Mouse (Mus musculus) hindbrain, postnatal 0 days (tissue): Measurements from ENCODE around the gene Haus8. TPM values are rescaled to one million over a fixed set of nuclear protein-coding genes. Genes with fewer than 3 reads are reported as not detected.
"Not testable (repeated sequence)": the region's sequence is repeated elsewhere in the genome, so short reads cannot be mapped to it uniquely, and the experiment has no call there.

Experiments used
- ATAC-seq: fragments of 200-750 bp; cut with Nextera tagmentation; 2 replicates; pipeline ENCODE4 v1.8.0; 2017; ENCODE audit warnings: mild to moderate bottlenecking, moderate TSS enrichment, moderate library complexity
- DNase-seq: peaks from one replicate; pipeline ENCODE4 v3.0.0-alpha.2; 2015; ENCODE audit warnings: low spot score
- H3K27ac ChIP-seq: fragments of 300-500 bp; sonication (generic); 2 replicates; pipeline ENCODE4 v1.5.1; 2014; ENCODE audit warnings: mild to moderate bottlenecking
- H3K27me3 ChIP-seq: fragments of 300-500 bp; sonication (generic); 2 replicates; pipeline ENCODE4 v1.6.1; 2014; ENCODE audit warnings: low read length, mixed read lengths; ENCODE audit not compliant: insufficient read depth
- H3K36me3 ChIP-seq: fragments of 300-500 bp; sonication (generic); 2 replicates; pipeline ENCODE4 v1.6.1; 2014; ENCODE audit warnings: low read length, mixed read lengths; ENCODE audit not compliant: insufficient read depth
- H3K4me1 ChIP-seq: fragments of 300-500 bp; sonication (generic); 2 replicates; pipeline ENCODE4 v1.6.1; 2014; ENCODE audit warnings: antibody characterized with exemption, low read length, mixed read lengths; ENCODE audit not compliant: insufficient read depth
- H3K4me2 ChIP-seq: fragments of 300-500 bp; sonication (generic); 2 replicates; pipeline ENCODE4 v1.6.1; 2014; ENCODE audit warnings: low read depth, mild to moderate bottlenecking, low read length, moderate library complexity, mixed read lengths
- H3K4me3 ChIP-seq: fragments of 300-500 bp; sonication (generic); 2 replicates; pipeline ENCODE4 v1.5.1; 2014; ENCODE audit warnings: low read length
- H3K9ac ChIP-seq: fragments of 300-500 bp; sonication (generic); replicated peaks from 2 replicates; pipeline ENCODE4 v1.6.1; 2014; ENCODE audit warnings: mild to moderate bottlenecking, low read length, moderate library complexity, mixed read lengths
- H3K9me3 ChIP-seq: fragments of 300-500 bp; sonication (generic); 2 replicates; pipeline ENCODE4 v1.6.1; 2016; ENCODE audit warnings: low read length, mixed read lengths
- CTCF ChIP-seq: IDR thresholded peaks from 2 replicates; pipeline ENCODE4 v1.5.1; 2016; ENCODE audit warnings: antibody characterized with exemption, control low read depth, low read depth
- WGBS: fragments of 180-500 bp; shearing (Covaris S2); extraction: QIAGEN DNeasy Blood & Tissue Kit; methylation state at CpG from one replicate; pipeline ENCODE4 v1.1.7; 2014; 5-methylcytosine and 5-hydroxymethylcytosine counted together
- polyA plus RNA-seq: library from polyadenylated mRNA; unstranded; fragments of >200 nt; fragmentation: Nextera tagmentation; extraction: Ambion mirVana; gene quantifications from 2 replicates; pipeline ENCODE4 v1.2.1, GENCODE M21; 2015
- total RNA-seq: library from RNA; depleted of rRNA; stranded (reverse); fragments of >200 nt; gene quantifications from 2 replicates; pipeline ENCODE4 v1.2.3, GENCODE M21; 2014; rRNA removed

Gene Haus8
- total RNA-seq, result 24.0 and 48.3 TPM in 2 replicates
- polyA plus RNA-seq, result 45.1 TPM in 2 replicates

GRCm38 (mm10) chr8:71272286-71273150 lies at the start of gene Haus8, which contains the start of gene Myo9b:
Gene Haus8 (minus strand): TSS chr8:71272934.
Gene Myo9b (plus strand): TSS chr8:71272714.
- H3K27ac ChIP-seq, result peak within 1 kb of the TSS; percentile 78
- ATAC-seq (peak; percentile 99), DNase-seq (peak; percentile 98)
- H3K4me2 ChIP-seq, result peak within 1 kb of the TSS; percentile 73
- H3K9ac ChIP-seq, result peak within 1 kb of the TSS; percentile 60
- under 1% methylated on average over 84 of the region's 84 CpGs for WGBS
- no peaks in the 10 kb centered on the region for H3K27me3 ChIP-seq
- H3K36me3 ChIP-seq, result no peaks in the 10 kb centered on the region
- no peaks in the 10 kb centered on the region for H3K9me3 ChIP-seq
- H3K4me3 ChIP-seq, result peak within 1 kb of the TSS; percentile 69
- peaks cover 8% of the 10 kb centered on the region; the same call in 1 of the 2 replicates for H3K4me1 ChIP-seq
- TF ChIP-seq CTCF, result peak; percentile 68

DNA sequence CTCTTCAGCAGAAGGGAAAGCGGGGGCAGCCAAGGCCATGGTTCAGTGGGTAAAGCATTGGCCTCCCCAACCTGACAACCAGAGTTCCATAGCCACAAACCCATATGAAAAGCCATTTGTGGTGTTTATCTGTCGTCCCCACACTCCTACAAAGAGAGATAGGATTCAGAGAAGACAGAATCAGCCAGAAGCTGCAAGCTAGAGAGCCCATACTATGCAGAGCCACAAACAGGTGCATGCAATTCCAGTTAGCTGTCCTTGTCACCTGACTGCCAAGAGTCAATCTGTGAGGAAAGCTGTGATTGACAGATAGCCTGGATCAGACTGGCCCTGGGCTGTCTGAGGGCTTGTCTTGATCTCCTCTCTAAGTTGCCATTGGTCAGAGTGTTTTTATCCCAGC lies 47.0 kb upstream of the Haus8 start:
- peaks cover 31% of the 10 kb centered on the region for H3K36me3 ChIP-seq
- ATAC-seq, H3K4me1 ChIP-seq, H3K9ac ChIP-seq, H3K4me2 ChIP-seq, H3K9me3 ChIP-seq, H3K27me3 ChIP-seq, H3K4me3 ChIP-seq, H3K27ac ChIP-seq, DNase-seq: not testable (repeated sequence)
- 88% methylated on average over 2 of the region's 2 CpGs for WGBS

DNA sequence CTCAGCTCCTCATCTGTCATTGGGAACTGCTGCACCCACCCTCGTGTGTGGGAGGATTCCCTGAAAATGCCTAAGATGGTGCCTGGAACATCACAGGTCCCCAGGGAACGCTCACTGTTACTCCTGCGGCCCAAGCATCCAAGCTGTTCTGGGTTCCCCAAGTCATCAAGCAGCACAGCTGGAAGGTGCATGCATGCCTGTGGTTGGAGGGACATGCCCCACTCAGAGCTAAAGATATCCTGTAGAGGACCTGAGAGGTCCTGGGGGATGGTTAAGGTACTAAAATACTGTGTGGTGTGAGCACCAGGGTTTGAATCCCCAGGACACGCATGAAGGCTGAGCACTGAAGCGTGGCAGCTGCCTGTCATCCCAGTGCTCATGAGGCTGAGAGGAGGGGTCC lies 45.9 kb upstream of the Haus8 start:
- 88% methylated on average over 5 of the region's 5 CpGs for WGBS
- ATAC-seq, H3K4me2 ChIP-seq, H3K4me1 ChIP-seq, H3K9me3 ChIP-seq, DNase-seq, H3K27me3 ChIP-seq, H3K27ac ChIP-seq, H3K4me3 ChIP-seq, H3K9ac ChIP-seq: not testable (repeated sequence)
- H3K36me3 ChIP-seq, result peaks cover 23% of the 10 kb centered on the region

DNA sequence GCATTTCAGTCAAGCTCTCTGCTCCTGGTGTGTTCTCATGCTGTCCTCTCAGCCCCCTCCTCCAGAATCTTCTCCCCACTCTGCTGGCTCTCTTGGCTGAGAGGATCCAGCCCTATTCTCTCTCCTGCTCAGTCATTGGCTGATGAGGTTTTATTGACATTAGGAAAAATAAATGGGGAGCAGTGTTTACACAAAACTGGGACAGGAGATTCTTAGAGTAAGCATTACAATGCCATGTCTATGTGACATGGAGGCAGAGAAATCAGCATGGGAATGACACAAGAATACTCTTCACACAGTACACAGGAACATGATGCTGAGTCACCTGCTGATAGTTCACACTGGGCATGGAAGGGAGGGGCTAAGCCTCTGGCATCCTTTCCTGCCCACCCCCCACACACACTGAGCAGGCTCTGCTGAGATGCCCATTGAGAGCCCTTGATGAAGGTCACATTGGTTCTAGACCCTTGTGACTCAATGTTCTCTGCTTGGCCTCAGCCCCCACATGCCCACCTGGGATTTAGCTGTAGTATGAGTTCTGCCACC lies 43.8 kb upstream of the Haus8 start:
- H3K27me3 ChIP-seq, result no peaks in the 10 kb centered on the region
- no peak for TF ChIP-seq CTCF
- no peak overlapping the region for H3K4me2 ChIP-seq
- H3K4me3 ChIP-seq, result no peak overlapping the region
- no peak overlapping the region for H3K27ac ChIP-seq
- ATAC-seq (no peak; the same call in 1 of the 2 replicates), DNase-seq (no peak)
- peaks cover 8% of the 10 kb centered on the region; the same call in 1 of the 2 replicates for H3K36me3 ChIP-seq
- H3K9me3 ChIP-seq, result no peaks in the 10 kb centered on the region
- no peaks in the 10 kb centered on the region for H3K4me1 ChIP-seq
- no peak overlapping the region for H3K9ac ChIP-seq

DNA sequence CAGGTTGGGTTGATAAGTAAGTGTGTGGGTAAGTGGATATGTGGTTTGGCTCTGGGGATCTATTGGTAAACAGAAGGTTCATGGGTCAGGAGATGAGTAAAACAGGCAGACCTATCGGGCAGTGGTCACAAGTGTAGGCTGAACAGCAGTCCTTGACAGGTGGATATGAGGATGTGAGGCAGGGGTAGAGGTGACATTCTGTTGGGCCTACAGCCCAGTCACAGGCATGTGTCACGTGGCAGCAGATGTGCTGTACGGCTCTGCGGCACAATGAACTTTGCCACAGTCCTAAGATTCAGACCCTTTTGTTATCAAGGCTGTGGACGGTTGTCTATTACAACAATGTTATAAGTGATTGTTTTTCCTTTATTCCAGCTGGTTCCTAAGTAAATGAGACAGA lies 43.2 kb upstream of the Haus8 start:
- Histone ChIP-seq H3K9ac (no peak overlapping the region), H3K4me1 (no peaks in the 10 kb centered on the region), H3K27ac (no peak overlapping the region), H3K27me3 (no peaks in the 10 kb centered on the region), H3K36me3 (peaks cover 8% of the 10 kb centered on the region; the same call in 1 of the 2 replicates), H3K4me3 (no peak overlapping the region), H3K4me2 (no peak overlapping the region), H3K9me3 (no peaks in the 10 kb centered on the region)
- DNase-seq (no peak), ATAC-seq (no peak)
- 93% methylated on average over 5 of the region's 5 CpGs for WGBS
- no peak for TF ChIP-seq CTCF

- no peak for TF ChIP-seq CTCF
- Histone ChIP-seq H3K27ac (no peak overlapping the region), H3K4me1 (no peaks in the 10 kb centered on the region), H3K4me2 (no peak overlapping the region), H3K9me3 (no peaks in the 10 kb centered on the region), H3K27me3 (no peaks in the 10 kb centered on the region), H3K9ac (no peak overlapping the region), H3K36me3 (peaks cover 8% of the 10 kb centered on the region; the same call in 1 of the 2 replicates), H3K4me3 (no peak overlapping the region)
- DNase-seq (no peak), ATAC-seq (no peak)
- WGBS, result 94% methylated on average over 2 of the region's 2 CpGs
Measured at GRCm38 (mm10) chr8:71313951-71314350, 41.2 kb upstream of the Haus8 start.
